Mouse (Mus musculus) hindbrain, embryonic 12.5 days (tissue): ENCODE measurements at regions not wholly inside any gene's neighbourhood (a gene's known extent, or its start where the extent isn't known, plus 50 kb on each side); places are given as distances from the start of the nearest gene placed in this dataset.

Experiments
- ATAC-seq: fragments of 200-750 bp; cut with Nextera tagmentation; 2 replicates; pipeline ENCODE4 v1.8.0; 2017; ENCODE audit warnings: moderate TSS enrichment; ENCODE audit not compliant: low FRiP score
- H3K27ac ChIP-seq: fragments of 300-500 bp; sonication (generic); 2 replicates; pipeline ENCODE4 v1.5.1; 2016; ENCODE audit warnings: mild to moderate bottlenecking
- H3K27me3 ChIP-seq: fragments of 300-500 bp; sonication (generic); 2 replicates; pipeline ENCODE4 v1.6.1; 2016; ENCODE audit warnings: mild to moderate bottlenecking
- H3K36me3 ChIP-seq: fragments of 300-500 bp; sonication (generic); 2 replicates; pipeline ENCODE4 v1.6.1; 2016; ENCODE audit warnings: mild to moderate bottlenecking
- H3K4me1 ChIP-seq: fragments of 300-500 bp; sonication (generic); 2 replicates; pipeline ENCODE4 v1.6.1; 2016
- H3K4me2 ChIP-seq: fragments of 300-500 bp; sonication (generic); replicated peaks from 2 replicates; pipeline ENCODE4 v1.6.1; 2016; ENCODE audit warnings: mild to moderate bottlenecking
- H3K4me3 ChIP-seq: fragments of 300-500 bp; sonication (generic); 2 replicates; pipeline ENCODE4 v1.5.1; 2016; ENCODE audit warnings: mild to moderate bottlenecking
- H3K9ac ChIP-seq: fragments of 300-500 bp; sonication (generic); 2 replicates; pipeline ENCODE4 v1.6.1; 2016; ENCODE audit warnings: mild to moderate bottlenecking, moderate library complexity
- H3K9me3 ChIP-seq: fragments of 300-500 bp; sonication (generic); replicated peaks from 2 replicates; pipeline ENCODE4 v1.6.1; 2016; ENCODE audit warnings: mild to moderate bottlenecking
- WGBS: fragments of 180-500 bp; shearing (Covaris S2); methylation state at CpG from one replicate; pipeline ENCODE4 v1.1.7; 2016; 5-methylcytosine and 5-hydroxymethylcytosine counted together

- no peaks in the 10 kb centered on the region for H3K36me3 ChIP-seq
- H3K9ac ChIP-seq: no peak overlapping the region
- H3K4me3 ChIP-seq: no peak overlapping the region
- H3K4me1 ChIP-seq: peaks cover 14% of the 10 kb centered on the region
- ATAC-seq: no peak
- no peak overlapping the region for H3K27ac ChIP-seq
- H3K9me3 ChIP-seq: no peaks in the 10 kb centered on the region
- H3K4me2 ChIP-seq: no peak overlapping the region
- 14% methylated on average over 5 of the region's 5 CpGs for WGBS
- peaks cover 7% of the 10 kb centered on the region for H3K27me3 ChIP-seq
Observed at GRCm38 (mm10) chr7:69988704-69989103, 377.8 kb downstream of the Nr2f2 start.

GRCm38 (mm10) chr7:69981301-69981700 lies 385.2 kb downstream of the Nr2f2 start:
- no peaks in the 10 kb centered on the region for H3K9me3 ChIP-seq
- H3K4me1 ChIP-seq: no peaks in the 10 kb centered on the region
- H3K27me3 ChIP-seq: no peaks in the 10 kb centered on the region
- no peak overlapping the region for H3K27ac ChIP-seq
- H3K36me3 ChIP-seq: no peaks in the 10 kb centered on the region
- no peak overlapping the region for H3K4me3 ChIP-seq
- WGBS: 83% methylated on average over 2 of the region's 2 CpGs
- no peak for ATAC-seq
- no peak overlapping the region for H3K4me2 ChIP-seq
- H3K9ac ChIP-seq: no peak overlapping the region

DNA sequence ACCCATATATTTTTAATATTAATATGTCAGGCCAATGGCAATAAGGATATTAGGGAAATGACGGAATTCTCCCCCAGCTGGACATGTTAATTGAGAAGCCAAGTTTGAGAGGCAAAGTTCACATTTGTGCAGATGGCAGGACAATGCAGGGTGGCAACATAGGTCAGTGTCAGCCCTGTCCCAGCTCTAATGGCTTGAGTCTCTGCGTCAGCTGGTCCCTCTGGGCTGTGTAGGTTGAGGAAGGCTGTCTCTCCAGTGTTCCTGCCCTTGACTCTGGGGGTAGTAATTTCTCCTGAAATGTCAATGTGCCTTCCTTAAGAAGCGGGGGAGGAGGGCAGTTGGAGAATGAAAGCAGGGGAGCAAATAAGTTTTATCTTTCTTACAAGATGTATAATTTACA lies 390.2 kb downstream of the Nr2f2 start:
- 68% methylated on average over 3 of the region's 3 CpGs for WGBS
- no peak overlapping the region for H3K9ac ChIP-seq
- H3K27ac ChIP-seq: no peak overlapping the region
- no peak overlapping the region for H3K4me3 ChIP-seq
- H3K4me2 ChIP-seq: no peak overlapping the region
- H3K4me1 ChIP-seq: no peaks in the 10 kb centered on the region
- no peaks in the 10 kb centered on the region for H3K27me3 ChIP-seq
- no peak for ATAC-seq
- H3K36me3 ChIP-seq: no peaks in the 10 kb centered on the region
- H3K9me3 ChIP-seq: no peaks in the 10 kb centered on the region

GRCm38 (mm10) chr7:69964002-69964401 lies 402.5 kb downstream of the Nr2f2 start:
- Histone ChIP-seq H3K4me3 (no peak overlapping the region), H3K4me2 (no peak overlapping the region), H3K27ac (no peak overlapping the region), H3K9ac (no peak overlapping the region), H3K9me3 (no peaks in the 10 kb centered on the region), H3K4me1 (no peaks in the 10 kb centered on the region), H3K27me3 (no peaks in the 10 kb centered on the region), H3K36me3 (no peaks in the 10 kb centered on the region)
- no peak for ATAC-seq
- WGBS: 68% methylated on average over 8 of the region's 8 CpGs

DNA sequence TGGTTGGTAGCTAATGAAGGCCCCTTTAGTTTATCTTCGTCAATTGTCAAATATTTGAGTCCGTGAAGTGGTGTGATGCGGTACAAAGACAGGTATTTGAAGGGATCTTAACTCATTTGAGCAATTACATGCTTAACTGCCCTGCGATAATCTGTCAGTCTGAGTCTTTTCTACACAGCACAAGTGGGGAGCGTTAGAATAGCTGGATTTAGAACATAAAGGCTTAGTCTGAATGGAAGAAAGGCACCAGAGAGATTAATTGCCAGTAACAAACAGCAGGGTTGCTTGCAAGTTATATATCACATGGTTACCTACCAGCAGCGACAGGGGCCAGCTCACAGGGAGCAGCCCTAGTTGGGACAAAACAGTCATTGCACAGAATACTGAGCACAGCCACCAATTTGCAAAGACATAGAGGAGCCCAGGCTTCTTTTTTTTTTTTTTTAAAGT lies 416.3 kb downstream of the Nr2f2 start:
- Histone ChIP-seq H3K4me1 (peaks cover 7% of the 10 kb centered on the region; the same call in 1 of the 2 replicates), H3K27me3 (peaks cover 30% of the 10 kb centered on the region), H3K4me3 (no peak overlapping the region), H3K4me2 (peak overlapping the region; percentile 31; the same call in 1 of the 2 replicates), H3K9me3 (no peaks in the 10 kb centered on the region), H3K9ac (no peak overlapping the region), H3K27ac (no peak overlapping the region), H3K36me3 (no peaks in the 10 kb centered on the region)
- 18% methylated on average over 6 of the region's 6 CpGs for WGBS
- ATAC-seq: peak; percentile 68

GRCm38 (mm10) chr7:69949647-69950121 lies 416.9 kb downstream of the Nr2f2 start:
- Histone ChIP-seq H3K36me3 (no peaks in the 10 kb centered on the region), H3K9ac (no peak overlapping the region), H3K4me2 (peak overlapping the region; percentile 31; the same call in 1 of the 2 replicates), H3K4me3 (no peak overlapping the region), H3K27ac (no peak overlapping the region), H3K4me1 (peaks cover 7% of the 10 kb centered on the region; the same call in 1 of the 2 replicates), H3K27me3 (peaks cover 25% of the 10 kb centered on the region), H3K9me3 (no peaks in the 10 kb centered on the region)
- 0 out of 2 replicates have a peak, but pooled peaks have one; percentile 22 for ATAC-seq
- WGBS: 32% methylated on average over 10 of the region's 10 CpGs

GRCm38 (mm10) chr7:69946396-69946795 lies 420.1 kb downstream of the Nr2f2 start:
- 83% methylated on average over 3 of the region's 3 CpGs for WGBS

DNA sequence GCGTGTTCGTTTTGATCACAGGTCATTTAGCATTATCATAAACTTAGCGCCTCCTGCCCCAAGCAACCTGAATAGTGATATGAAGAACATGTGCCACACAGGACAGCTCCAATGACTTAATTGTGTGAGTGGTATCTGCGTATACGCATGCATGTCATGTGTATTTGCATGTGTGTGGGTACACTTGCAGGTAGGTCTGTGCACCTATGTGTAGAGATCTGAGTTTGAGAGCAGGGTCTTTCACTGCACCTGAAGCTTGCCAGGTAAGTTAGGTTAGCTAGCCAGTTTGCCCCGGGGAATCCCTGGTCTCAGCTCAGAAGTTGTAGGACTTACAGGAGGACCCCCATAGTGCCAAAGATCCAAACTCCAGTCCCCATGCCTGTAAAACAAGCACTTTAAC lies 424.7 kb downstream of the Nr2f2 start:
- peaks cover 6% of the 10 kb centered on the region; the same call in 1 of the 2 replicates for H3K27me3 ChIP-seq
- no peak overlapping the region for H3K9ac ChIP-seq
- no peak overlapping the region for H3K27ac ChIP-seq
- H3K4me3 ChIP-seq: no peak overlapping the region
- no peaks in the 10 kb centered on the region for H3K4me1 ChIP-seq
- H3K36me3 ChIP-seq: no peaks in the 10 kb centered on the region
- H3K9me3 ChIP-seq: no peaks in the 10 kb centered on the region
- no peak overlapping the region for H3K4me2 ChIP-seq
- WGBS: 95% methylated on average over 6 of the region's 6 CpGs
- ATAC-seq: no peak

More at GRCm38 (mm10) chr7:69946396-69946795, 420.1 kb downstream of the Nr2f2 start:
- Histone ChIP-seq H3K27ac (no peak overlapping the region), H3K4me3 (no peak overlapping the region), H3K27me3 (peaks cover 11% of the 10 kb centered on the region), H3K9me3 (no peaks in the 10 kb centered on the region), H3K9ac (no peak overlapping the region), H3K36me3 (no peaks in the 10 kb centered on the region), H3K4me2 (no peak overlapping the region), H3K4me1 (peaks cover 7% of the 10 kb centered on the region; the same call in 1 of the 2 replicates)
- ATAC-seq: no peak

GRCm38 (mm10) chr7:69925261-69925660 lies 441.3 kb downstream of the Nr2f2 start:
- Histone ChIP-seq H3K36me3 (no peaks in the 10 kb centered on the region), H3K27ac (no peak overlapping the region), H3K27me3 (no peaks in the 10 kb centered on the region), H3K4me3 (no peak overlapping the region), H3K4me2 (no peak overlapping the region), H3K4me1 (no peaks in the 10 kb centered on the region), H3K9ac (no peak overlapping the region), H3K9me3 (no peaks in the 10 kb centered on the region)
- 90% methylated on average over 5 of the region's 5 CpGs for whole genome bisulfite sequencing
- no peak for ATAC-seq

- no peaks in the 10 kb centered on the region for H3K27me3 ChIP-seq
- no peak overlapping the region for H3K9ac ChIP-seq
- H3K4me2 ChIP-seq: no peak overlapping the region
- no peak overlapping the region for H3K4me3 ChIP-seq
- H3K27ac ChIP-seq: no peak overlapping the region
- ATAC-seq: no peak
- H3K9me3 ChIP-seq: no peaks in the 10 kb centered on the region
- no peaks in the 10 kb centered on the region for H3K4me1 ChIP-seq
- no peaks in the 10 kb centered on the region for H3K36me3 ChIP-seq
Observed at GRCm38 (mm10) chr7:69924551-69924950, 442.0 kb downstream of the Nr2f2 start.

DNA sequence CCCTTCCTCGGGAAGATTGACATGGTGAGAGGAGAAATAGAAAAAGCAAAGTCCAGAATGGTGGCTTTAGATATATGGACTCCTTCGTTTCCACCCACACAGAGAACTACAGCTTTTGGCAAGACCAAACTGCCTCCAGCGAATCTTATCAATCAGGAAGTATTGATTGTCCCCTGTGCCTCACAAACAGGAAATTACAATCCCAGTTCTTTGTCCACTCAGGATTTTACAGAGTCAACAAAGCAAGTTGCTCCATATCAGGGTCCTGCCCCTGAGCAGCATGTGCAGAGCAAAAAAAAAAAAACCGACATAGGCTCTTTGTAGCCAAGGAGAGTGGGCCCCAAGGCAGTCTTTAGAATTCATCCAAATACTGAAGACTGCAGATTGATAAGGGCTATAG lies 454.8 kb downstream of the Nr2f2 start:
- no peak for ATAC-seq
- WGBS: 82% methylated on average over 4 of the region's 4 CpGs
- no peaks in the 10 kb centered on the region for H3K4me1 ChIP-seq

DNA sequence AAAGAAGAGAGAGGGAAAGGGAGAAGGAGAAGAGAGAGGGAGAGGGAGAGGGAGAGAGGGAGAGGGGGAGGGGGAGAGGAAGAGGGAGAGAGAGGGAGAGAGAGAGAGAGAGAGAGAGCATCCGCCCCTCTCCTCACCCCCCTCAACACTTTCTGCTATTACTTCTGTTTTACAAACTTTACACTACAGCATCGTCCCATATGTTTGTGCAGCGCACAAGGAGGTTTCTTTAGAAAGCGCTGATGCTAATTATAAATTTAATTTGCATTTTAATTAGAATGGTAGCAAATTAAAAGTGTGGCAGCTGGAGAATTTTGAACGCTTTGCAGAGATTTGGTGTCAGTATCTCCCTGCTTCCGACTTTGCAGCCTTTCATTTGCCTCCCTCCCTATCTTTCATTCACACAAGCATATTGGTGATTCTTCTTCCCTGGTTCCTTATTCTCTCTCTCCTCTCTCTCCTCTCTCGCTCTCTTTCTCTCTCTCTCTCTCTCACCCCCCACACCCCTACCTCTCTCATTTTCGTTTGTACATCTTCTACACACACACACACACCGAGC lies 476.0 kb downstream of the Nr2f2 start:
- Histone ChIP-seq H3K36me3 (no peaks in the 10 kb centered on the region), H3K4me3 (no peak overlapping the region), H3K27ac (no peak overlapping the region; the same call in 1 of the 2 replicates), H3K9ac (no peak overlapping the region), H3K4me1 (peaks cover 19% of the 10 kb centered on the region), H3K9me3 (no peaks in the 10 kb centered on the region), H3K4me2 (no peak overlapping the region), H3K27me3 (no peaks in the 10 kb centered on the region)
- peak; percentile 35; the same call in 1 of the 2 replicates for ATAC-seq
- WGBS: 56% methylated on average over 9 of the region's 9 CpGs

More for the DNA sequence above, 454.8 kb downstream of the Nr2f2 start:
- H3K9me3 ChIP-seq: no peaks in the 10 kb centered on the region
- no peak overlapping the region for H3K9ac ChIP-seq
- no peaks in the 10 kb centered on the region for H3K27me3 ChIP-seq
- no peaks in the 10 kb centered on the region for H3K36me3 ChIP-seq
- H3K4me2 ChIP-seq: no peak overlapping the region
- no peak overlapping the region for H3K27ac ChIP-seq
- H3K4me3 ChIP-seq: no peak overlapping the region

- no peaks in the 10 kb centered on the region for H3K36me3 ChIP-seq
- H3K9ac ChIP-seq: no peak overlapping the region
- WGBS: 37% methylated on average over 7 of the region's 7 CpGs
- no peak overlapping the region for H3K27ac ChIP-seq
- H3K9me3 ChIP-seq: no peaks in the 10 kb centered on the region
- H3K4me2 ChIP-seq: no peak overlapping the region
- H3K27me3 ChIP-seq: no peaks in the 10 kb centered on the region
- ATAC-seq: no peak
- no peak overlapping the region for H3K4me3 ChIP-seq
- peaks cover 19% of the 10 kb centered on the region for H3K4me1 ChIP-seq
Observed at GRCm38 (mm10) chr7:69888251-69888650, 478.3 kb downstream of the Nr2f2 start.
